Mouse (Mus musculus) fibroblast of lung, adult 2 months (primary cell): ENCODE measurements around the gene Tubgcp6.

Experiments
- DNase-seq: peaks from one replicate; pipeline ENCODE4 v3.0.0-alpha.2; 2011; ENCODE audit warnings: low read depth

The Tubgcp6 gene

GRCm38 (mm10) chr15:89102646-89103045 is 20.3 kb downstream of the Tubgcp6 start:
- no peak for DNase-seq

- no peak for DNase-seq
Measured at GRCm38 (mm10) chr15:89100823-89101222, 22.1 kb downstream of the Tubgcp6 start.

DNA sequence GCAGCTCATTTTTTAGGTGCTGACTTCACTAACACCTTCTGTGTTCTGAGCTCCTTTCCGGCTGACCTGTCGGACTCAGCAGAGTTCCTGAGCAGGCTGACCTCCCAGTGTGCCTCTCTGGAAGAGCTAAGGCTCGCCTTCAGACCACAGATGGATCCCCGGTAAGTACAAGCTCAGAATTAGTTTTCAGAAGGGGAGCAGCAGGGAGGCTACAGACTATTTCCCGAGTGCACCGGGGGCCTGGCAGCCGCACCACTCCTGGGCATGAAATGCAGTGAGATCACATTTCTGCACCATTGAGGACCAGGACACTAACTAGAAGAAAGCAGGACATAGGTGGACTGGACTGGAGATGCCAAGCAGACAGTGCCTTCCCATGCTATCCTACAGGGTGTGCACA is 24.3 kb downstream of the Tubgcp6 start:
- no peak for DNase-seq

- no peak for DNase-seq
Measured at GRCm38 (mm10) chr15:89097450-89097849, 25.5 kb downstream of the Tubgcp6 start.

DNA sequence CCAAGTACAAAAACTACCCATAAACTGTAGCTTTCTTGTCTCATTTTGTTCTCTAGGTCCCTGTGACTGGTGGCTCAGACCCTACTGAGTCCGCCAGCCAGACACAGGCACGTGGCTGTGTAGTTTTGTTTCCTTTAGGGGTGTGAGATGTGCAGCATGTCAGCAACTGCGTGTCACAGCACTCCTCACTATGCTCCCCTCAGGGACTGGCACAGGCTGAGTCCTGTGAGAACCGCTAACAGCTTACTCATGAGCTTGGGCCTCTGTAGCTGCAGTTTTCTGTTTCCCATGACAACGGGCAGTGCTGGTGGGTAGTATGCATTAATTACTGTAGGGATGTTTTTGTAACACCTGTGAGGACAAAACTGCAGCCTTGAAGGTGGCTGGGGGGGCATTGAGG is 30.7 kb downstream of the Tubgcp6 start:
- DNase-seq, result no peak

- no peak for DNase-seq
Measured at GRCm38 (mm10) chr15:89090662-89091061, 32.2 kb downstream of the Tubgcp6 start.

DNA sequence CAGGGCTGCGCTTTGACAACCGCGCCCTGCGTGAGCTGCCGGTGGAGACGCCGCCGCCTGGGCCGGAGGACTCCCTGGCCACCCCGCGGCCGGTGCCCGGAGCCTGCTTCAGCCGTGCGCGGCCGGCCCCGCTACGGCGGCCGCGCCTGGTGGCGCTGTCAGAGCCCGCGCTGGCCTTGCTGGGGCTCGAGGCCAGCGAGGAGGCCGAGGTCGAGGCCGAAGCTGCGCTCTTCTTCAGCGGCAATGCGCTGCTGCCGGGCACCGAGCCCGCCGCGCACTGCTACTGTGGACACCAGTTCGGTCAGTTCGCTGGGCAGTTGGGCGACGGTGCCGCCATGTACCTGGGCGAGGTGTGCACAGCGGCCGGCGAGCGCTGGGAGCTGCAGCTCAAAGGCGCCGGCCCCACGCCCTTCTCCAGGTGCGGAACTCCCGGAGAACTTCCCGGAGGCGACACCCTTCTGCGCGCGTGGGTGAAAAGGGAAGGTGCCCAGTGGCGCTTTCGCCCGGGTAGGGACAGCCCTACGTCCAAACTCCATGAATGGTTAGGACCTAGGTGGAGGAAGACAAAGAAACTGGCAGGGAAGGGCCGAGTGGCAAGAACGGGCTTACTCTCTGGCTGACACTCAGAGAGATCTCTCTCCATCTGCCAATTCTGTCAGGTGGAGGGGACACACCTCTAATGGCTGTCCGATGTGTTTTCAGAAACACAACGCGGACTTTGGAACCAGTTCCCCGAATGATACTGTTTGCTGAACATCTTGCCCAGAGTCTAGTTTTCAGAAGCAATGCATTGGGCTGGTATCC is 33.5 kb downstream of the Tubgcp6 start:
- DNase-seq, result no peak

- DNase-seq, result peak; percentile 76
Measured at GRCm38 (mm10) chr15:89088607-89089247, 34.2 kb downstream of the Tubgcp6 start, which contains the start of gene Selenoo. Gene Selenoo, plus strand, starts transcription at chr15:89089084.

DNA sequence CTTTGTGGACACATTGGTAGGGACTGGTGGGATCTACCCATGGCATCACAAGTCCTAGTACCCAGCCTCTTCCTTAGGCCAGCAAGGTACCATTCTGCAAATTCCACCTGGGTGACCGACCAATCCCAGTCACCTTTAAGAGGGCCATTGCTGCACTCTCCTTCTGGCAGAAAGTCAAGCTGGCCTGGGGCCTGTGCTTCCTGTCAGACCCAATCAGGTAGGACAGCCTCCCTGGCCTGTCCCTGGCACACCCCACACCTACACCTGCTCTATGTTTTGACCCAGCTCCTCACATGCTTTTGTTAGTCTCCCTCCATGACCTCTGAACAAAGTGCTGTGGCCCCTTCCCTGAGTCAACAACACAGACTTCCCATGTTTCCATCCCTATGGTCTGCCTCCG is 38.1 kb downstream of the Tubgcp6 start:
- DNase-seq, result no peak

DNA sequence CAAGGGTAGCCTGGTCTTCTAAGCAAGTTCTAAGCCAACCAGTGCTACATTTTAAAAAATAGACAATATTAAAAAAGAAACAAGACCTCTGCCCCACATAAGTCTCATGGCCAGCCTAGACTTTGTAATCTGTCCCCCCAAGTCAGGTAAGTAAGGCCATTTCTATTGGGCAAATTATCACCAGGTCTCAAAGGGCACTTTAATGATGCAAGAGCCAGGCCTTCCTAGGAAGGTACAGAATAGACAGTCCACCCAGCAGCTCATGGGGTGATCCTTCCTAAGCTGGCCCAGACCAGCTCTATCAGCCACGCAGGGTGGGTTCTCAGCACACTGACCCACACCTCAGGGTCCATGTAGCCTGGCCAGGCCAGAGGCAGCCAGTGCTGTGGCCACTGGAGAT is 39.0 kb downstream of the Tubgcp6 start:
- DNase-seq, result no peak

GRCm38 (mm10) chr15:89078208-89078836 is 44.6 kb downstream of the Tubgcp6 start:
- DNase-seq, result no peak

DNA sequence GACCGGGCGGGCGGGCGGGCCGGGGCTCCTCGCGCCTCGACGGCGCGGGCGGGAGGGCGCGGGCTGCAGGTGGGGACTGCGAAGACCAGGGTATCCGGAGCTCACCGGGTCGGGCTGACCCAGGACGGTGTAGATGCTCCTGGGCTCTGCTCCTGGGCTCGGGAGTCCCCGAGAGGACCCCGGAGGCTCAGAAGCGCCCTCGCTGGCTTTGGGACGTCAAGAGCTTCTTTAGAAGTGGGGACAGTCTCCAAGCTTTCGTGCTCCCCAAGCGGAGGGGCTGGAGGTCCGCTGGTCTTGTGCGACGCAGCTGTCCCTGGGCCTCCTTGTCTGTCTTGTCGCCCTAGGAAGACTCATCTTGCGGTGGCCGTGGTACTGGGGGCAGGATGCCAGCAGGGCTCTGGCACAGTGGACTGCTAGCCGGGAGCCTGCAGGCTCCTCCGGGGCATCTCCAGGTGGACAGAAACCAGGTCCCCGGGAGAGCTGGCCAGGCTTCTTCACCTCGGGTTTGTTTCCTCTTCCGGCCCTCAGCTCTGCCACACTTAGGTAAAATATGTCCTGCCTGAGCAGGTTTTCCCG is 46.7 kb downstream of the Tubgcp6 start:
- DNase-seq, result no peak

GRCm38 (mm10) chr15:89075478-89076147 is 47.3 kb downstream of the Tubgcp6 start:
- peak; percentile 51 for DNase-seq

GRCm38 (mm10) chr15:89074613-89075477 is 48.1 kb downstream of the Tubgcp6 start, which contains the start of gene Trabd:
Gene Trabd, plus strand, starts transcription at chr15:89075124.
- no peak for DNase-seq

DNA sequence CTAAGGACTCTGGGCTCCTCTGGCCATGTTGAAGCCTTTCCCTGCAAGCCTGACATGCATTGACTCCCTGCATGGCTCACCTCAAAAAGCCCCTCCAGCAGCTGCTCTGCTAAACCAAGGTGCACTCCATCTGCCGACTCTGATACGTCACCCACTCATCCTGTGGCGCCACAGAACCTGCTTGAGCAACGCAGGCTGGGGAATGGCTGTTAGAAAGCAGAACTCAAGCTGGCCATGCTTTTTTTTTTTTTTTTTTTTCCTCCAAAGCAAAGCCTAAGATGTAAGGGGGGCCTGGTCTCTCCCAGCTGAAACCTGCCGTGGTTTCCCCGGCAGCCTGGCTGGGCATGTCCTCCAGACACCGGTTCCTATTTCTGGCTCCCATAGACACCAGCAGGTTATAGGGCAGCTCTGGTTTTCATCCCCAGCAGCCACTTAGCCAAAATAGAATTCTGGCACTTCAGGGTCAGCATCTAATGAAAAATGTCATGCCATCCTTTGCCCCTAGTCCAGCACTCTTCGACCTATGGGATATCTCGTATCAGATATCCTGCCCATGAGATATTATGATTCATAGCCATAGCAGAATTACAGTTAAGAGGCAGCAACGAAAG is 48.8 kb downstream of the Tubgcp6 start:
- DNase-seq, result no peak

DNA sequence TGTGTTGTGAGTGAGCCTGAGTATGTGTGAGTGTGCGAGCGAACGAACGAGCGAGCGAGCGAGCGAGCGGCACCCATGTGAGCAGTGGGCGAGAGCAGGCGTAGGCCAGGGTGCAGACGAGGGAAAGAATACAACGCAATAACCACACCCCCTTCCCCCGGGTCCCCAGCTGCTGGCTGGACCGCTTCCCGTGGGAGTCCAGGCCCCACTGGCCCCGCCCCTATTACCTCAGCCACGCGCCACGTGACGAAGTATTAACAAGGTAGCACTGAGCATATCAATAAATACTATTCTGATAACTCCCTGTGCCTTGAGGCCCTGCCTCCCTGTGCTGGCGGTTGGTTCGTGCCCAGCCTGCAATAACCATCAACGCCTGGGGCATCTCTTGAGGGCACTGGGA is 52.3 kb downstream of the Tubgcp6 start:
- DNase-seq, result no peak

- no peak for DNase-seq
Measured at GRCm38 (mm10) chr15:89069336-89069840, 53.5 kb downstream of the Tubgcp6 start.

DNA sequence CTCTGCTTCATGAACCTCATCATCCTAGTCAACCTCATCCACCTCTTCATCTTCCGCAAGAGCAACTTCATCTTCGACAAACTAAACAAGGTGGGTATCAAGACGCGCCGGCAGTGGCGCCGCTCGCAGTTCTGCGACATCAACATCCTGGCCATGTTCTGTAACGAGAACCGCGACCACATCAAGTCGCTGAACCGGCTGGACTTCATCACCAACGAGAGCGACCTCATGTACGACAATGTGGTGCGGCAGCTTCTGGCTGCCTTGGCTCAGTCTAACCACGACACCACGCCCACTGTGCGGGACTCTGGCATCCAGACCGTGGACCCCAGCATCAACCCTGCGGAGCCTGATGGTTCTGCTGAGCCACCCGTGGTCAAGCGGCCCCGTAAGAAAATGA is 54.7 kb downstream of the Tubgcp6 start:
- no peak for DNase-seq

DNA sequence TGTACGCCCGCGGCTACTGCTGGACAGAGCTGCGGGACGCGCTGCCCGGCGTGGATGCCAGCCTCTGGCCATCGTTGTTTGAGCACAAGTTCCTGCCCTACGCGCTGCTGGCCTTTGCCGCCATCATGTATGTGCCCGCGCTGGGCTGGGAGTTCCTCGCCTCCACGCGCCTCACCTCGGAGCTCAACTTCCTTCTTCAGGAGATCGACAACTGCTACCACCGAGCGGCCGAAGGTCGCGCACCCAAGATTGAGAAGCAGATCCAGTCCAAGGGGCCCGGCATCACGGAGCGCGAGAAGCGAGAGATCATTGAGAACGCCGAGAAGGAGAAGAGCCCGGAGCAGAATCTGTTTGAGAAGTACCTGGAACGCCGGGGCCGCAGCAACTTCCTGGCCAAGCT is 55.3 kb downstream of the Tubgcp6 start:
- DNase-seq, result no peak

GRCm38 (mm10) chr15:89064891-89065290 is 58.0 kb downstream of the Tubgcp6 start:
- DNase-seq, result no peak
